Mouse (Mus musculus): ENCODE measurements at regions not wholly inside any gene's neighbourhood (a gene's known extent, or its start where the extent isn't known, plus 50 kb on each side); places are given as distances from the start of the nearest gene placed in this dataset.

GRCm38 (mm10) chr7:61837240-61837639, 509.1 kb upstream of the Ndn start:
- TF ChIP-seq POLR2A (IDR thresholded peaks at IDR 0.05; ENCODE audit: borderline replicate concordance, extremely low read depth, insufficient read depth, insufficient read length, poor library complexity, severe bottlenecking) (0 out of 2 replicates have a peak, but pooled peaks have one; percentile 21), CTCF (IDR thresholded peaks at IDR 0.05; ENCODE audit: borderline replicate concordance, extremely low read depth, insufficient read depth, insufficient read length) (no peak)

Measured in brain, embryonic 14.5 days (tissue).